Mouse (Mus musculus) thymus, adult 2 months (tissue): ENCODE data around the gene Adcy6.
A peak's percentile ranks its signal among the peaks of the same experiment; 100 is the strongest.

Experiments
- CTCF ChIP-seq: fragments of 200-500 bp; IDR thresholded peaks from 2 replicates; pipeline ENCODE4 v1.5.1; 2012; ENCODE audit warnings: mild to moderate bottlenecking, control low read depth, low read length, moderate library complexity, borderline replicate concordance; ENCODE audit not compliant: control insufficient read depth, poor library complexity, insufficient read depth; ENCODE audit errors: extremely low read depth
- POLR2A ChIP-seq: fragments of 200-500 bp; IDR thresholded peaks from 2 replicates; pipeline ENCODE4 v1.6.1; 2012; ENCODE audit warnings: mild to moderate bottlenecking, low read length, control low read depth, moderate library complexity; ENCODE audit not compliant: control insufficient read depth, poor library complexity, insufficient read depth; ENCODE audit errors: extremely low read depth

DNA sequence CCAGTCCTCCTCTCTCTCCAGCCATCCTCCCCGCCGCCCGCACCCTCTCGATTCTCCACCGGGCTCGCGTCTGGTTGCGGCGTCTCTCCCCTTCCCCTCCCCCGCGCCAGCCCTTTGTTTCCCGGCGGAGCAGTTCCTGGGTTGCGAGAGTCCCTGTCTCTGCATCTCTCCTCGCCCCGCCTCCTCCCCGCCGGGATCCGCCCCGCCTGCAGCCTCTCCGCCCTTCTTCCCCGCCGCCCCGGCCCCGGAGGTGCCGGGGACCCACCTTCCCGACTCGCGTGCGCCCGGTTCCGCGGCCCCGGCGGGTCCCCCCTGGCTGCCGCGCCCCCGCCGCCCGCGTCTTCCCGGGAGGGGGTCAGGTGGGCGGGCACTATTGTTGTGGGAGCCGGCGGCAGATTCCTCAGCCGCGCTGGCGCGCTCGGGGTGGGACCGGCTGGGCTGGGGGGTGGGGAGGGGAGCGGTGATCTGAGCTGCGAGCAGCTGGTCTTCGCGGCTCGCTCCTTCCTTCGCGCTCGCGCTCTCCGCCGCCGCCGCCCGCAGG, 24.7 kb upstream of the Adcy6 start:
- TF ChIP-seq POLR2A (peak; percentile 68), CTCF (no peak)
